Mouse (Mus musculus) kidney, postnatal 0 days (tissue): ENCODE measurements at regions not wholly inside any gene's neighbourhood (a gene's known extent, or its start where the extent isn't known, plus 50 kb on each side); places are given as distances from the start of the nearest gene placed in this dataset.

Source experiments
- ATAC-seq: fragments of 200-750 bp; cut with Nextera tagmentation; replicated peaks from 2 replicates; pipeline ENCODE4 v1.8.0; 2017; ENCODE audit warnings: low read depth, moderate number of reproducible peaks, moderate TSS enrichment, moderate library complexity; ENCODE audit not compliant: low FRiP score
- DNase-seq: peaks from one replicate; pipeline ENCODE4 v3.0.0-alpha.2; 2016; ENCODE audit warnings: low spot score
- H3K27ac ChIP-seq: fragments of 300-500 bp; sonication (generic); 2 replicates; pipeline ENCODE4 v1.5.1; 2014; ENCODE audit warnings: mild to moderate bottlenecking
- H3K27me3 ChIP-seq: fragments of 300-500 bp; sonication (generic); 2 replicates; pipeline ENCODE4 v1.6.1; 2014; ENCODE audit warnings: low read length, mixed read lengths; ENCODE audit not compliant: insufficient read depth
- H3K36me3 ChIP-seq: fragments of 300-500 bp; sonication (generic); 2 replicates; pipeline ENCODE4 v1.6.1; 2014; ENCODE audit warnings: low read length, mixed read lengths; ENCODE audit not compliant: insufficient read depth
- H3K4me1 ChIP-seq: fragments of 300-500 bp; sonication (generic); replicated peaks from 2 replicates; pipeline ENCODE4 v1.6.1; 2014; ENCODE audit warnings: antibody characterized with exemption, low read length, mixed read lengths; ENCODE audit not compliant: insufficient read depth
- H3K4me2 ChIP-seq: fragments of 300-500 bp; sonication (generic); 2 replicates; pipeline ENCODE4 v1.6.1; 2014; ENCODE audit warnings: mild to moderate bottlenecking, low read length, moderate library complexity, mixed read lengths
- H3K4me3 ChIP-seq: fragments of 300-500 bp; sonication (generic); replicated peaks from 2 replicates; pipeline ENCODE4 v1.5.1; 2014; ENCODE audit warnings: low read depth, low read length
- H3K9ac ChIP-seq: fragments of 300-500 bp; sonication (generic); 2 replicates; pipeline ENCODE4 v1.6.1; 2014; ENCODE audit warnings: low read depth, low read length
- H3K9me3 ChIP-seq: fragments of 300-500 bp; sonication (generic); replicated peaks from 2 replicates; pipeline ENCODE4 v1.6.1; 2016; ENCODE audit warnings: low read length, inconsistent platforms, mixed read lengths
- CTCF ChIP-seq: IDR thresholded peaks from 2 replicates; pipeline ENCODE4 v1.5.1; 2016; ENCODE audit warnings: antibody characterized with exemption, low read depth, mild to moderate bottlenecking, moderate library complexity
- WGBS: fragments of 180-500 bp; shearing (Covaris S2); extraction: QIAGEN DNeasy Blood & Tissue Kit; methylation state at CpG from one replicate; pipeline ENCODE4 v1.1.7; 2014; 5-methylcytosine and 5-hydroxymethylcytosine counted together

DNA sequence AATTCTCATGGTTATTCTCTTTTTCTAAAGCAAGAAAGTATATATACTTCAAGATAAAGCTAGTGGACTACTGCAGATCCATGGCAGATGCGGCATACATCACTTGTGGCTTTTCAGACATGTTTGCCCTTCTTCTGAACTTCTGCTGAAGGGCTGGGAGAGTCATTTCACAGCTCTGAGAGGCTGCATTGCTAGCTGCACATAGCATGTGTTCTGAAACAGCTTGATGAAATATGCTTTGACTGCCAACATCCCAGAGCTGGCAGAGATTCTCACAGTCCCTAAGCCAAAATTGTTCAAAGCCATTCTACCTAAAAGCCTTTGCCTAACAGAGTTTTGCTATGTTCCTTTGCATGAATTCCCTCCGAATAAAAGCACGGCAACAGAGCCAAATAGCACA, 177.9 kb downstream of the Gm9733 start:
- H3K27me3 ChIP-seq, result no peaks in the 10 kb centered on the region
- no peak overlapping the region for H3K4me3 ChIP-seq
- H3K4me2 ChIP-seq, result no peak overlapping the region
- H3K9me3 ChIP-seq, result no peaks in the 10 kb centered on the region
- no peak for ATAC-seq
- no peak for TF ChIP-seq CTCF
- H3K36me3 ChIP-seq, result no peaks in the 10 kb centered on the region
- no peak for DNase-seq
- 86% methylated on average over 3 of the region's 3 CpGs for WGBS
- no peaks in the 10 kb centered on the region for H3K4me1 ChIP-seq
- H3K9ac ChIP-seq, result no peak overlapping the region
- H3K27ac ChIP-seq, result no peak overlapping the region

DNA sequence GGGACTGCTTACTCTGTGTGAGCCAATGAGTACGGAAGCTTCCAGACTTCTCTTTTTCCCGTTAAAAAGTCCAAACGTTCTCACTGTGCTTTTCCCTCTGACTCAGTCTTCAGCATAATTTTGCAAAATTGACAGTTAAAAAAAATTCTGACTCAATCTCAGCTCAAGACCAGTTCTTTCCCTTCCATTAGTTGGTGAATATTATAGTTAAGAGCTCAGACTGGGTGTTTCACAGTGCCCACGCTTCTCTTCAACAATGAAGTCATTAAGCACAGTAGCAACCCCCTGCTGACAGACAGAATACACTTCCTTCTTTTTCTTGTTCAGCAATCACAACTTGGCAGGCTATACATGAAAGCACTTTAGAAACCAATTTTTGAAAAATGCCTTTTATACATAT, 175.4 kb downstream of the Gm9733 start:
- no peaks in the 10 kb centered on the region for H3K9me3 ChIP-seq
- no peak overlapping the region for H3K27ac ChIP-seq
- H3K36me3 ChIP-seq, result no peaks in the 10 kb centered on the region
- no peak for DNase-seq
- no peak overlapping the region for H3K9ac ChIP-seq
- H3K4me1 ChIP-seq, result no peaks in the 10 kb centered on the region
- 87% methylated on average over 4 of the region's 4 CpGs for WGBS
- no peaks in the 10 kb centered on the region for H3K27me3 ChIP-seq
- no peak overlapping the region for H3K4me2 ChIP-seq
- no peak for ATAC-seq
- TF ChIP-seq CTCF, result no peak
- no peak overlapping the region for H3K4me3 ChIP-seq

DNA sequence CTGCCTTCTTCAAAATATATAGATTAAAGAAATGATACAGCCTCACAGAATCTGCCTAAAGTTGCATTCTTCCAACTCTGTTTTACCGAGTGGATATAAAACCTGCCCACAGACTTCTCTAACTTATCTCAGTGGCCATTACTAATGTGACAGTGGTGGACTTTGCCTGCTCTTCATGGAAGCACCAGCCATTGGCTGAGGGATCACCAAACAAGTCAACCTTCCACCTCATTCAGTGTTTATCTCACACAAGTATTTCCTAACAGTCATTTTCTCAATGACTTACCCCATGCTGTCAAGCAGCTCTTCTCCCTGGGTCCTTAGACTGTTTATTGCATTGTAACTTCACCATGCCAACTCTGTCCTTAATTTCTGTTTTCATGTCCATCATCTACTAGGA, 174.3 kb downstream of the Gm9733 start:
- no peak for ATAC-seq
- Histone ChIP-seq H3K36me3 (no peaks in the 10 kb centered on the region), H3K4me2 (no peak overlapping the region), H3K4me3 (no peak overlapping the region), H3K9ac (no peak overlapping the region), H3K27ac (no peak overlapping the region), H3K4me1 (no peaks in the 10 kb centered on the region), H3K9me3 (no peaks in the 10 kb centered on the region), H3K27me3 (no peaks in the 10 kb centered on the region)
- DNase-seq, result no peak
- TF ChIP-seq CTCF, result no peak
- WGBS, result 85% methylated on average over 1 of the region's 1 CpGs

DNA sequence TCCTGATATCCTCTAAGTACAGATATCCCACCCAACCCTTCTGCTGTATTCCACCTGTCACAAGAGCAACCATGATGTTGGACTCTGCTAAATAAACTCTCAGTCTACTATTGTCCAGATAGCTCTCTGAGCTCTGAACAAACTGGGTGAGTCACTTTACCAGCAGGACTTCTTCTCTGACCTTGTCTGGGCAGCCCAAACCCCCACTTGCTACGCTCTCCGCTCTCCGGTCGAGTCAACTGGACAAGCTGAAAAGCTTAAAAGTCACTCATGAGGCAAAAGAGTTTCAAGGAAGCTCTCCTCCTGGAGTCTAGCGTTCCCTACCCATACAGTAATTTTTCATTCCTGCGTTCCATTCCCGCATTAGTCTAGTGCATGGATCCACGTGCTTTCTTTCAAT, 173.2 kb downstream of the Gm9733 start:
- 81% methylated on average over 8 of the region's 8 CpGs for WGBS
- TF ChIP-seq CTCF, result no peak

DNA sequence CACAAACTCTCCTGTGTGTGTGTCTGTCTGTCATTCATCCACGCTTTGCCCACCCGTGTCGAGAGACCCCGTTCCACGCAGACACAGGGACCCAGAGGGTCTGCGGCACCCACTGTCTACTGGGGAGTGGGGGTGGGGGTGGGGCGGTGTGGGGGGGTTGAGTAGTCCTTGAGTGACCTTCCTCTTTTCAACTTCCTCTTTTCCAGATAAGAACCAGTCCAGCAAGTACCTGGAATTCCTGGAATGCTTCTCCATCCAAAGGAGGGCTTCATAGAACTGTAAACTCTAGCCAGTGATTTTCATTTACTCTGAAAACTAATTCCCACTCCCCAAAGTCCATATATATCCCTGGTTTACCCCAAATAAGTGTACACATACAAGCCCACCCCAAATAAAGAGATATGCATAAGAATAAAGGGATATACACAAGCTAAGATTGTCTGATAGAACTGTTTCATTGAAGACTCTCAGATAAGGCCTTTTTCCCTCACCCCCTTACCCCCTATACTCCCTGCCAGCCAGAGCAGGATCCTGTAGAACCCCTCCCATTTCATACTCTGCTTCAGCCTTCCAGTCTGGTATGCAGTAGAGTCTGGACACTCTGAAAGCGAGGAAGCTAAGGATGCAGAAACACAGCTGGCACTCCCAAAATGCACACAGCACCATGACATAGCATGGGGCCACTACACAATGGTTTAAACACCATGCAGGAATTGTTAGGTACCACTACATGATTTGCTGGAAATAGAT, 172.0 kb downstream of the Gm9733 start:
- H3K9me3 ChIP-seq, result no peaks in the 10 kb centered on the region
- no peak for TF ChIP-seq CTCF
- H3K4me3 ChIP-seq, result no peak overlapping the region
- no peaks in the 10 kb centered on the region for H3K36me3 ChIP-seq
- H3K27ac ChIP-seq, result peak overlapping the region; percentile 50
- WGBS, result 73% methylated on average over 8 of the region's 8 CpGs
- DNase-seq, result no peak
- H3K9ac ChIP-seq, result no peak overlapping the region
- H3K4me1 ChIP-seq, result no peaks in the 10 kb centered on the region
- H3K27me3 ChIP-seq, result no peaks in the 10 kb centered on the region
- no peak overlapping the region for H3K4me2 ChIP-seq
- ATAC-seq, result peak; percentile 65; the same call in 1 of the 2 replicates

More for the DNA sequence above, 173.2 kb downstream of the Gm9733 start:
- no peak for ATAC-seq
- no peaks in the 10 kb centered on the region for H3K27me3 ChIP-seq
- H3K4me1 ChIP-seq, result no peaks in the 10 kb centered on the region
- H3K4me2 ChIP-seq, result no peak overlapping the region
- H3K9ac ChIP-seq, result no peak overlapping the region
- no peak for DNase-seq
- H3K36me3 ChIP-seq, result no peaks in the 10 kb centered on the region
- no peak overlapping the region for H3K4me3 ChIP-seq
- H3K9me3 ChIP-seq, result no peaks in the 10 kb centered on the region
- H3K27ac ChIP-seq, result no peak overlapping the region

DNA sequence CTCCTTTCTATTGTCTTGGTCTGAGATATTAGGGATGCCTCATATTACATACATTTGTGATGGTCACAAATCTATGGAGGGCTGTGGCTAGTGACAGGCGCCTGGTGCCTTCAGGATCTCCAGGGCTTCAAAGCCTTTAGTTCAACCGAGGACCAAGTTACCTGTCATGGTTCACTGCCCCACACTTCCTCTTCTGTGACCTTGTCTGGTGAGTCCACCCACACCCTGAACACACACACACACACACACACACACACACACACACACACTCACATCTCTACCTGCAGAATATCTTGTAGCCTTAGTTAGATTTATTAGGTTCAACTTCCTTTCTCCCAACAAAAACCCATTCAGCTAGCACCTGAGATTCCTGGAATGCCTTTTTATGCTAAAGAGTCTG, 156.3 kb downstream of the Gm9733 start:
- Histone ChIP-seq H3K9me3 (no peaks in the 10 kb centered on the region), H3K27ac (no peak overlapping the region), H3K27me3 (no peaks in the 10 kb centered on the region), H3K4me1 (no peaks in the 10 kb centered on the region), H3K9ac (no peak overlapping the region), H3K4me2 (no peak overlapping the region), H3K4me3 (no peak overlapping the region), H3K36me3 (no peaks in the 10 kb centered on the region)
- no peak for TF ChIP-seq CTCF
- no peak for ATAC-seq
- no peak for DNase-seq
- 63% methylated on average over 2 of the region's 2 CpGs for WGBS
